Mouse (Mus musculus) neural tube, embryonic 13.5 days (tissue): Measurements from ENCODE around the gene Clhc1. TPM values are rescaled to one million over a fixed set of nuclear protein-coding genes. Genes with fewer than 3 reads are reported as not detected.

Experiments
- ATAC-seq: fragments of 200-750 bp; cut with Nextera tagmentation; 2 replicates; pipeline ENCODE4 v1.8.0; 2017; ENCODE audit warnings: low read depth, mild to moderate bottlenecking, moderate TSS enrichment, moderate library complexity
- H3K27ac ChIP-seq: fragments of 300-500 bp; sonication (generic); replicated peaks from 2 replicates; pipeline ENCODE4 v1.5.1; 2015; ENCODE audit warnings: moderate library complexity, mild to moderate bottlenecking, inconsistent platforms
- H3K27me3 ChIP-seq: fragments of 300-500 bp; sonication (generic); 2 replicates; pipeline ENCODE4 v1.6.1; 2015; ENCODE audit warnings: mild to moderate bottlenecking, inconsistent platforms
- H3K36me3 ChIP-seq: fragments of 300-500 bp; sonication (generic); 2 replicates; pipeline ENCODE4 v1.6.1; 2015; ENCODE audit warnings: mild to moderate bottlenecking, inconsistent platforms
- H3K4me1 ChIP-seq: fragments of 300-500 bp; sonication (generic); replicated peaks from 2 replicates; pipeline ENCODE4 v1.6.1; 2015; ENCODE audit warnings: inconsistent platforms
- H3K4me2 ChIP-seq: fragments of 300-500 bp; sonication (generic); 2 replicates; pipeline ENCODE4 v1.6.1; 2015; ENCODE audit warnings: inconsistent platforms, mild to moderate bottlenecking, moderate library complexity
- H3K4me3 ChIP-seq: fragments of 300-500 bp; sonication (generic); 2 replicates; pipeline ENCODE4 v1.5.1; 2015; ENCODE audit warnings: mild to moderate bottlenecking, inconsistent platforms
- H3K9ac ChIP-seq: fragments of 300-500 bp; sonication (generic); 2 replicates; pipeline ENCODE4 v1.6.1; 2015; ENCODE audit warnings: moderate library complexity, mild to moderate bottlenecking, inconsistent platforms
- H3K9me3 ChIP-seq: fragments of 300-500 bp; sonication (generic); 2 replicates; pipeline ENCODE4 v1.6.1; 2016; ENCODE audit warnings: inconsistent platforms
- WGBS: fragments of 180-500 bp; shearing (Covaris S2); methylation state at CpG from one replicate; pipeline ENCODE4 v1.1.7; 2015; 5-methylcytosine and 5-hydroxymethylcytosine counted together
- polyA plus RNA-seq: library from polyadenylated mRNA; unstranded; fragments of >200 nt; fragmentation: Nextera tagmentation; extraction: Ambion mirVana; gene quantifications from 2 replicates; pipeline ENCODE4 v1.2.1, GENCODE M21; 2015

Clhc1 gene
- polyA plus RNA-seq, result 0.35 TPM in 1 of 2 replicates, not detected in the other

- Histone ChIP-seq H3K4me2 (peak within 1 kb of the TSS; percentile 71), H3K36me3 (peaks cover 35% of the 10 kb centered on the region), H3K4me1 (peaks cover 16% of the 10 kb centered on the region), H3K9me3 (no peaks in the 10 kb centered on the region), H3K27me3 (no peaks in the 10 kb centered on the region), H3K27ac (peak within 1 kb of the TSS; percentile 88), H3K9ac (peak within 1 kb of the TSS; percentile 89), H3K4me3 (peak within 1 kb of the TSS; percentile 82)
- WGBS, result under 1% methylated on average over 46 of the region's 46 CpGs
- peak; percentile 99 for ATAC-seq
Measured at GRCm38 (mm10) chr11:29547752-29548503, at the start of gene Clhc1, which contains the start of gene Rps27a. Gene Clhc1 (plus strand): TSS chr11:29547950. Gene Rps27a (minus strand): TSS chr11:29548109.

GRCm38 (mm10) chr11:29503948-29504893, 43.5 kb upstream of the Clhc1 start:
- Histone ChIP-seq H3K9me3 (no peaks in the 10 kb centered on the region), H3K4me2 (no peak overlapping the region), H3K27ac (no peak overlapping the region), H3K27me3 (no peaks in the 10 kb centered on the region), H3K36me3 (peaks cover 41% of the 10 kb centered on the region), H3K9ac (no peak overlapping the region), H3K4me3 (no peak overlapping the region), H3K4me1 (no peaks in the 10 kb centered on the region)
- 95% methylated on average over 10 of the region's 10 CpGs for WGBS
- no peak for ATAC-seq

- WGBS, result 92% methylated on average over 2 of the region's 2 CpGs
- ATAC-seq, result no peak
- H3K9me3 ChIP-seq, result no peaks in the 10 kb centered on the region
- H3K4me1 ChIP-seq, result no peaks in the 10 kb centered on the region
- H3K27me3 ChIP-seq, result no peaks in the 10 kb centered on the region
- peaks cover 38% of the 10 kb centered on the region for H3K36me3 ChIP-seq
- no peak overlapping the region for H3K27ac ChIP-seq
- H3K4me2 ChIP-seq, result no peak overlapping the region
- no peak overlapping the region for H3K9ac ChIP-seq
- H3K4me3 ChIP-seq, result no peak overlapping the region
Measured at GRCm38 (mm10) chr11:29504899-29505625, 42.7 kb upstream of the Clhc1 start.

- Histone ChIP-seq H3K36me3 (peaks cover 36% of the 10 kb centered on the region), H3K9ac (no peak overlapping the region), H3K9me3 (no peaks in the 10 kb centered on the region), H3K4me2 (no peak overlapping the region), H3K4me1 (peaks cover 8% of the 10 kb centered on the region), H3K4me3 (no peak overlapping the region), H3K27ac (no peak overlapping the region), H3K27me3 (no peaks in the 10 kb centered on the region)
- WGBS, result 93% methylated on average over 1 of the region's 1 CpGs
- no peak for ATAC-seq
Measured at GRCm38 (mm10) chr11:29509421-29509820, 38.3 kb upstream of the Clhc1 start.

- Histone ChIP-seq H3K4me3 (no peak overlapping the region), H3K4me1 (peaks cover 10% of the 10 kb centered on the region), H3K36me3 (peaks cover 23% of the 10 kb centered on the region), H3K27me3 (no peaks in the 10 kb centered on the region), H3K4me2 (no peak overlapping the region), H3K9me3 (no peaks in the 10 kb centered on the region), H3K9ac (no peak overlapping the region), H3K27ac (no peak overlapping the region)
- ATAC-seq, result no peak
- WGBS, result 94% methylated on average over 4 of the region's 4 CpGs
Measured at GRCm38 (mm10) chr11:29512818-29513535, 34.8 kb upstream of the Clhc1 start.

GRCm38 (mm10) chr11:29514325-29514681, 33.4 kb upstream of the Clhc1 start:
- 0 out of 2 replicates have a peak, but pooled peaks have one; percentile 1 for ATAC-seq
- Histone ChIP-seq H3K4me1 (peaks cover 10% of the 10 kb centered on the region), H3K9ac (peak overlapping the region; percentile 78), H3K36me3 (peaks cover 23% of the 10 kb centered on the region), H3K27me3 (no peaks in the 10 kb centered on the region), H3K4me2 (peak overlapping the region; percentile 61), H3K27ac (peak overlapping the region; percentile 63; the same call in 1 of the 2 replicates), H3K9me3 (no peaks in the 10 kb centered on the region), H3K4me3 (peak overlapping the region; percentile 60)
- WGBS, result 26% methylated on average over 10 of the region's 10 CpGs

- Histone ChIP-seq H3K9me3 (no peaks in the 10 kb centered on the region), H3K27me3 (no peaks in the 10 kb centered on the region), H3K4me1 (peaks cover 10% of the 10 kb centered on the region), H3K4me3 (peak within 1 kb of the TSS; percentile 60), H3K27ac (peak within 1 kb of the TSS; percentile 63), H3K36me3 (peaks cover 21% of the 10 kb centered on the region), H3K4me2 (peak within 1 kb of the TSS; percentile 61), H3K9ac (peak within 1 kb of the TSS; percentile 78)
- peak; percentile 98 for ATAC-seq
- 3% methylated on average over 40 of the region's 40 CpGs for WGBS
Measured at GRCm38 (mm10) chr11:29514682-29515412, 32.9 kb upstream of the Clhc1 start, which contains the start of gene Prorsd1. Gene Prorsd1 (minus strand): TSS chr11:29515033.

GRCm38 (mm10) chr11:29525988-29526794, 21.6 kb upstream of the Clhc1 start, which contains the start of gene Mtif2:
Gene Mtif2 (plus strand): TSS chr11:29526408.
- peak within 1 kb of the TSS; percentile 70 for H3K4me3 ChIP-seq
- peak within 1 kb of the TSS; percentile 75 for H3K4me2 ChIP-seq
- H3K36me3 ChIP-seq, result peaks cover 14% of the 10 kb centered on the region
- no peaks in the 10 kb centered on the region for H3K9me3 ChIP-seq
- peak; percentile 96 for ATAC-seq
- no peaks in the 10 kb centered on the region for H3K27me3 ChIP-seq
- WGBS, result 3% methylated on average over 47 of the region's 47 CpGs
- H3K9ac ChIP-seq, result peak within 1 kb of the TSS; percentile 84
- peaks cover 26% of the 10 kb centered on the region for H3K4me1 ChIP-seq
- peak within 1 kb of the TSS; percentile 87 for H3K27ac ChIP-seq

- H3K27ac ChIP-seq, result no peak overlapping the region
- H3K9me3 ChIP-seq, result no peaks in the 10 kb centered on the region
- no peak for ATAC-seq
- no peak overlapping the region for H3K4me3 ChIP-seq
- H3K4me1 ChIP-seq, result no peaks in the 10 kb centered on the region
- no peak overlapping the region for H3K9ac ChIP-seq
- H3K36me3 ChIP-seq, result peaks cover 78% of the 10 kb centered on the region
- no peak overlapping the region for H3K4me2 ChIP-seq
- 97% methylated on average over 1 of the region's 1 CpGs for WGBS
- H3K27me3 ChIP-seq, result no peaks in the 10 kb centered on the region
Measured at GRCm38 (mm10) chr11:29538201-29538600, 9.5 kb upstream of the Clhc1 start.
